Comparison of ENCODE assay signal across 8 mouse cellular contexts in genomic region chr17:68273527-68273926, GRCm38 (mm10). TPM values are rescaled to one million over a fixed set of nuclear protein-coding genes. Genes with fewer than 3 reads are reported as not detected.
DNase-seq lines count a peak whose midpoint lies in the region; ATAC-seq and TF ChIP-seq lines count a peak whose summit lies in the region.

L3mbtl4 (plus strand) TSS chr17:68273797.

- peak; percentile 31; the same call in 1 of the 2 replicates for ATAC-seq in heart, embryonic 15.5 days (replicated peaks; ENCODE audit: insufficient number of reproducible peaks, insufficient read depth, low FRiP score, low read depth)
- peak; percentile 51; the same call in 1 of the 2 replicates for ATAC-seq in embryonic facial prominence, embryonic 15.5 days (ENCODE audit: insufficient number of reproducible peaks, low FRiP score, low TSS enrichment, low read depth)
- peak; percentile 80 for ATAC-seq in kidney, postnatal 0 days (replicated peaks; ENCODE audit: low FRiP score, low read depth)
- ATAC-seq in liver, embryonic 15.5 days (ENCODE audit: insufficient read depth) = no peak
- ATAC-seq in activated CD4-positive, CD25-positive, alpha-beta regulatory T cell, adult 4 months = no peak

- WGBS in heart, embryonic 15.5 days = 1% methylated on average over 29 of the region's 29 CpGs
- WGBS in heart, adult 2 months = 2% methylated on average over 29 of the region's 29 CpGs
- WGBS in embryonic facial prominence, embryonic 15.5 days = under 1% methylated on average over 29 of the region's 29 CpGs
- WGBS in kidney, postnatal 0 days = under 1% methylated on average over 29 of the region's 29 CpGs
- WGBS in liver, embryonic 15.5 days (ENCODE audit: insufficient replicate concordance) = 2% methylated on average over 29 of the region's 29 CpGs

- H3K27ac ChIP-seq in heart, embryonic 15.5 days = no peak within 1 kb of the TSS
- no peak within 1 kb of the TSS for H3K27ac ChIP-seq in heart, adult 2 months
- H3K27ac ChIP-seq in embryonic facial prominence, embryonic 15.5 days (replicated peaks) = no peak within 1 kb of the TSS
- no peak within 1 kb of the TSS for H3K27ac ChIP-seq in kidney, postnatal 0 days
- H3K27ac ChIP-seq in liver, embryonic 15.5 days (replicated peaks) = no peak within 1 kb of the TSS

- no peaks in the 10 kb centered on the region for H3K36me3 ChIP-seq in heart, embryonic 15.5 days
- H3K36me3 ChIP-seq in heart, adult 2 months (ENCODE audit: control insufficient read depth, insufficient read depth, low read length) = no peaks in the 10 kb centered on the region
- no peaks in the 10 kb centered on the region for H3K36me3 ChIP-seq in embryonic facial prominence, embryonic 15.5 days
- no peaks in the 10 kb centered on the region for H3K36me3 ChIP-seq in kidney, postnatal 0 days (ENCODE audit: insufficient read depth, low read length)
- H3K36me3 ChIP-seq in liver, embryonic 15.5 days (replicated peaks) = no peaks in the 10 kb centered on the region

- TF ChIP-seq POLR2A in heart, adult 2 months (IDR thresholded peaks at IDR 0.05; ENCODE audit: insufficient read depth, low read depth, low read length) = no peak

- no peak for DNase-seq in heart, adult 2 months
- peak; percentile 37 for DNase-seq in adrenal gland, postnatal 10 days
- peak; percentile 41 for DNase-seq in kidney, postnatal 0 days (ENCODE audit: low spot score)
- peak; percentile 51 for DNase-seq in right cerebral cortex, postnatal 4 days

- no peaks in the 10 kb centered on the region for H3K79me2 ChIP-seq in heart, adult 2 months (replicated peaks; ENCODE audit: control insufficient read depth, insufficient read depth, low read length)

- TF ChIP-seq EP300 in heart, adult 2 months (IDR thresholded peaks at IDR 0.05; ENCODE audit: insufficient read depth, low read depth, low read length) = no peak

- H3K9ac ChIP-seq in heart, embryonic 15.5 days = peak within 1 kb of the TSS; percentile 17; the same call in 1 of the 2 replicates
- no peak within 1 kb of the TSS for H3K9ac ChIP-seq in heart, adult 2 months (ENCODE audit: low read depth, low read length)
- H3K9ac ChIP-seq in embryonic facial prominence, embryonic 15.5 days = no peak within 1 kb of the TSS
- peak within 1 kb of the TSS; percentile 23; the same call in 1 of the 2 replicates for H3K9ac ChIP-seq in kidney, postnatal 0 days (ENCODE audit: low read depth, low read length)
- no peak within 1 kb of the TSS for H3K9ac ChIP-seq in liver, embryonic 15.5 days

- H3K4me3 ChIP-seq in heart, embryonic 15.5 days = peak within 1 kb of the TSS; percentile 44
- no peak within 1 kb of the TSS for H3K4me3 ChIP-seq in heart, adult 2 months
- peak within 1 kb of the TSS; percentile 43 for H3K4me3 ChIP-seq in embryonic facial prominence, embryonic 15.5 days (replicated peaks)
- peak within 1 kb of the TSS; percentile 39 for H3K4me3 ChIP-seq in kidney, postnatal 0 days (replicated peaks; ENCODE audit: low read depth, low read length)
- H3K4me3 ChIP-seq in liver, embryonic 15.5 days (replicated peaks) = no peak within 1 kb of the TSS

- H3K27me3 ChIP-seq in heart, embryonic 15.5 days = peaks cover 34% of the 10 kb centered on the region
- H3K27me3 ChIP-seq in heart, adult 2 months (ENCODE audit: control insufficient read depth, insufficient read depth, low read length) = peaks cover 10% of the 10 kb centered on the region
- peaks cover 32% of the 10 kb centered on the region for H3K27me3 ChIP-seq in embryonic facial prominence, embryonic 15.5 days
- H3K27me3 ChIP-seq in kidney, postnatal 0 days (ENCODE audit: insufficient read depth, low read length) = no peaks in the 10 kb centered on the region
- peaks cover 23% of the 10 kb centered on the region for H3K27me3 ChIP-seq in liver, embryonic 15.5 days

- peak within 1 kb of the TSS; percentile 80 for H3K4me2 ChIP-seq in heart, embryonic 15.5 days
- peak within 1 kb of the TSS; percentile 82 for H3K4me2 ChIP-seq in embryonic facial prominence, embryonic 15.5 days (replicated peaks)
- H3K4me2 ChIP-seq in kidney, postnatal 0 days (ENCODE audit: low read length) = peak within 1 kb of the TSS; percentile 95
- peak within 1 kb of the TSS; percentile 42 for H3K4me2 ChIP-seq in liver, embryonic 15.5 days

- TF ChIP-seq CTCF in heart, adult 2 months (IDR thresholded peaks at IDR 0.05) = no peak
- TF ChIP-seq CTCF in kidney, postnatal 0 days (IDR thresholded peaks at IDR 0.05; ENCODE audit: low read depth) = peak; percentile 38; the same call in 1 of the 2 replicates

- intact Hi-C loops in heart, adult 2 months (cut with DNase I) = no loop called here

- no peaks in the 10 kb centered on the region for H3K9me3 ChIP-seq in heart, embryonic 15.5 days (replicated peaks)
- no peaks in the 10 kb centered on the region for H3K9me3 ChIP-seq in embryonic facial prominence, embryonic 15.5 days (replicated peaks)
- H3K9me3 ChIP-seq in kidney, postnatal 0 days (replicated peaks; ENCODE audit: low read length) = no peaks in the 10 kb centered on the region
- no peaks in the 10 kb centered on the region for H3K9me3 ChIP-seq in liver, embryonic 15.5 days (replicated peaks)

- H3K4me1 ChIP-seq in heart, embryonic 15.5 days (replicated peaks) = peaks cover 7% of the 10 kb centered on the region
- H3K4me1 ChIP-seq in heart, adult 2 months (ENCODE audit: control insufficient read depth, insufficient read depth, low read length) = no peaks in the 10 kb centered on the region
- peaks cover 8% of the 10 kb centered on the region for H3K4me1 ChIP-seq in embryonic facial prominence, embryonic 15.5 days
- no peaks in the 10 kb centered on the region; the same call in 1 of the 2 replicates for H3K4me1 ChIP-seq in kidney, postnatal 0 days (replicated peaks; ENCODE audit: insufficient read depth, low read length)
- H3K4me1 ChIP-seq in liver, embryonic 15.5 days (replicated peaks) = no peaks in the 10 kb centered on the region

RNA-seq across cellular contexts. Expression of gene L3mbtl4, which starts in this region (rescaled TPM):
- polyA plus RNA-seq in heart, embryonic 15.5 days (2015; fragmentation: Nextera tagmentation; extraction: Ambion mirVana) = 0.06 TPM in 1 of 2 replicates, not detected in the other
- not detected for total RNA-seq in heart, adult 2 months (2021)
- polyA plus RNA-seq in heart, adult 2 months (2012; rRNA removed) = 0.09 TPM in 1 of 2 replicates, not detected in the other
- under 1 TPM; 0.42 to 0.97 TPM for total RNA-seq in adrenal gland, postnatal 10 days (2021)
- polyA plus RNA-seq in embryonic facial prominence, embryonic 15.5 days (2015; fragmentation: Nextera tagmentation; extraction: Ambion mirVana) = 0.11 TPM in 1 of 2 replicates, not detected in the other
- polyA plus RNA-seq in kidney, postnatal 0 days (2015; fragmentation: Nextera tagmentation; extraction: Ambion mirVana) = 1.1 and 1.3 TPM in 2 replicates
- polyA plus RNA-seq in liver, embryonic 15.5 days (2015; fragmentation: Nextera tagmentation; extraction: Ambion mirVana) = not detected in 2 replicates
- polyA plus RNA-seq in activated CD4-positive, CD25-positive, alpha-beta regulatory T cell, adult 4 months (2017; shearing (Covaris generic)) = not detected

Comparison
In these comparisons a context has a peak if more than half of its experiments do, and no peak if none do; other contexts are left out.
1. Peak in ATAC-seq, H3K4me3 ChIP-seq, H3K9ac ChIP-seq and H3K4me2 ChIP-seq in heart, embryonic 15.5 days; RNA of the gene not detected or under 1 TPM.
2. Peak in DNase-seq in adrenal gland, postnatal 10 days; RNA of the gene not detected or under 1 TPM.
3. Peak in ATAC-seq, H3K4me3 ChIP-seq and H3K4me2 ChIP-seq in embryonic facial prominence, embryonic 15.5 days; RNA of the gene not detected or under 1 TPM.
4. H3K4me2 ChIP-seq: peak in every context shown above with its lines; median percentile 95 in kidney, postnatal 0 days; 82 in embryonic facial prominence, embryonic 15.5 days; 80 in heart, embryonic 15.5 days; 42 in liver, embryonic 15.5 days.
5. DNase-seq: peak in kidney, postnatal 0 days (single experiment) and right cerebral cortex, postnatal 4 days (single experiment); none in heart, adult 2 months (0 of 2).